Comparison of ENCODE assay signal across 8 mouse cellular contexts in genomic region chr8:124021237-124022227, GRCm38 (mm10). TPM values are rescaled to one million over a fixed set of nuclear protein-coding genes. Genes with fewer than 3 reads are reported as not detected.
DNase-seq lines count a peak whose midpoint lies in the region; ATAC-seq and TF ChIP-seq lines count a peak whose summit lies in the region.

TSS of gene Taf5l (minus strand) at chr8:124021397.
TSS of gene Urb2 (plus strand) at chr8:124021508.

- H3K4me1 ChIP-seq in cortical plate, adult 2 months (ENCODE audit: control insufficient read depth, insufficient read depth, low read length) = peaks cover 12% of the 10 kb centered on the region

- TF ChIP-seq POLR2A in cortical plate, adult 2 months (IDR thresholded peaks at IDR 0.05; ENCODE audit: extremely low read depth, insufficient read depth, low read length) = peak; percentile 55

- H3K27ac ChIP-seq in cortical plate, adult 2 months (ENCODE audit: insufficient read depth, low read length) = peak within 1 kb of the TSS; percentile 87

- peak; percentile 91 for ATAC-seq in megakaryocyte, adult 5-6 weeks (ENCODE audit: poor library complexity, severe bottlenecking)

- peak; percentile 79 for DNase-seq in adipocyte (ENCODE audit: low spot score)
- DNase-seq in gastrocnemius, adult 8-10 months (ENCODE audit: low spot score in 2 of 2) = peak; percentile 87 to 88
- peak; percentile 67 for DNase-seq in hindlimb bud, embryonic 11.5 days (ENCODE audit: extremely low spot score, low read depth, low spot score)
- peak; percentile 84 to 86 for DNase-seq in left cerebral cortex, adult 8-10 months (ENCODE audit: low spot score in 2 of 2)
- peak; percentile 94 for DNase-seq in right cerebral cortex, adult 18-20 months
- DNase-seq in urinary bladder, adult 2 months (ENCODE audit: low spot score) = peak; percentile 96

- no peak for TF ChIP-seq CTCF in cortical plate, adult 2 months (IDR thresholded peaks at IDR 0.05; ENCODE audit: extremely low read depth, insufficient read depth, low read length)

- peak within 1 kb of the TSS; percentile 49 for H3K4me3 ChIP-seq in cortical plate, adult 2 months (ENCODE audit: insufficient read depth, low read length)

RNA-seq across cellular contexts. Expression of gene Taf5l, which starts in this region (rescaled TPM):
- 17.0 and 17.5 TPM in 2 replicates for polyA plus RNA-seq in cortical plate, adult 2 months (2012; rRNA removed)
- total RNA-seq in gastrocnemius, adult 8-10 months (2022) = 10 to 100 TPM; 13.0 to 16.3 (median 14.8) TPM
- total RNA-seq in left cerebral cortex, adult 8-10 months (2022) = 10 to 100 TPM; 22.1 to 23.0 (median 22.5) TPM
- 14.5 and 15.3 TPM in 2 replicates for total RNA-seq in megakaryocyte, adult 5-6 weeks (2015)
- 14.6 and 19.6 TPM in 2 replicates for total RNA-seq in megakaryocyte, adult 5-6 weeks (2017)
- polyA plus RNA-seq in urinary bladder, adult 2 months (2012; rRNA removed) = 26.4 and 31.1 TPM in 2 replicates

RNA-seq across cellular contexts. Expression of gene Urb2, which starts in this region (rescaled TPM):
- polyA plus RNA-seq in cortical plate, adult 2 months (2012; rRNA removed) = 4.9 and 5.5 TPM in 2 replicates
- total RNA-seq in gastrocnemius, adult 8-10 months (2022) = 1 to 10 TPM; 5.7 to 7.4 (median 6.5) TPM
- 10 to 100 TPM; 11.1 to 12.9 (median 12.1) TPM for total RNA-seq in left cerebral cortex, adult 8-10 months (2022)
- 5.5 and 6.6 TPM in 2 replicates for total RNA-seq in megakaryocyte, adult 5-6 weeks (2015)
- total RNA-seq in megakaryocyte, adult 5-6 weeks (2017) = 4.2 and 5.4 TPM in 2 replicates
- polyA plus RNA-seq in urinary bladder, adult 2 months (2012; rRNA removed) = 6.4 and 6.7 TPM in 2 replicates

Comparison
In these comparisons a context has a peak if more than half of its experiments do, and no peak if none do; other contexts are left out.
1. Peak in every context shown above with its lines: DNase-seq, ATAC-seq, H3K4me3 ChIP-seq and H3K27ac ChIP-seq.